Mouse (Mus musculus) activated CD4-positive, CD25-positive, alpha-beta regulatory T cell (primary cell): ENCODE measurements around the gene Txlng. TPM values are rescaled to one million over a fixed set of nuclear protein-coding genes. Genes with fewer than 3 reads are reported as not detected.

Experiments used
- polyA plus RNA-seq, 2 experiments: library from polyadenylated mRNA; unstranded; fragments of 100-300 nt; shearing (Covaris generic); gene quantifications; one replicate each; pipeline ENCODE4 v1.2.1; 2017

Gene Txlng
- 10 to 100 TPM; 13.2 to 13.9 TPM for polyA plus RNA-seq

DNA sequence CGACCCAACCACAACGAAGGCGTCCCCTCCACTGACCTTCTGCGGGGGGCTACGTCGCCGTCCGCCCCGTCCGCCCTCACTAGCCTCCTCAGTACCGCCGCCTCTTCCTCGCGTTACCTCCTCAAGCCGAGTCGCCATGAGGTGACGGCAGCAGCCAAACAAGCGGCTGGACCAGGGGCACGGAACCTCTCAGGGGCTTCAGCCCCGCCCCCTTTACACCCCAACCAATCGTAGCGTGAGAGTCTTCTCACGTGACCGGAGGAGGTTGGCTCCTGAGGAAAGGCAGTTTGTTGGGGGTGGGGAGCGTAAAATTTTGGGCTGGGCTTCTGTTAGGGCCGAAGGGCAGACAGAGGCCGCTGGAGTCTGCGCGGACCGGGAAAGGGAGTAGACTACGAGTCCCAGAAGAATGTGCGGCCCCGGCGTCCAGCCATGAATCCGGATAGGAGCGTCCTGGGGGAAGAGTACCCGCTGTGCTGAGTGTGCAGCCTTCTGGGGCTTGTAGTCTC, at the start of gene Txlng:
Txlng (minus strand) TSS at position 252 of the 506 bp plus-strand sequence.

GRCm38 (mm10) chrX:162760115-162760942, 68.9 kb downstream of the Txlng start, which contains the start of gene Rbbp7:
Rbbp7 (plus strand) TSS chrX:162760402.

Other genes with a start within 250 kb of the Txlng start
- under 1 TPM in 1 of 2 experiments, not detected in 1; 0.27 TPM for gene Reps2, start 185.8 kb downstream of the Txlng start, polyA plus RNA-seq
- gene Rbbp7, start 69.1 kb downstream of the Txlng start, polyA plus RNA-seq: 100 to 1,000 TPM; 232 to 349 TPM
- gene Syap1, start 59.0 kb upstream of the Txlng start, polyA plus RNA-seq: 10 to 100 TPM; 35.8 to 55.4 TPM
- 100 to 1,000 TPM; 185 to 285 TPM for gene Ctps2, start 71.8 kb upstream of the Txlng start, polyA plus RNA-seq
- under 1 TPM; 0.48 to 0.64 TPM for gene S100g, start 135.1 kb upstream of the Txlng start, polyA plus RNA-seq